In genomic region chr17:67638119-67638810, GRCm38 (mm10) we compare ENCODE assay signal across 11 mouse cellular contexts. TPM values are rescaled to one million over a fixed set of nuclear protein-coding genes. Genes with fewer than 3 reads are reported as not detected.
DNase-seq lines count a peak whose midpoint lies in the region; ATAC-seq and TF ChIP-seq lines count a peak whose summit lies in the region.
"Had no signal": no experiment of that assay in that cellular context is flagged by ENCODE, and none has a peak within 500 bp of the region (broad histone marks: within the 10 kb centered on the region; RNA-seq: fewer than 3 reads in every experiment).

No protein-coding gene starts in this region.

- no peak overlapping the region for H3K27ac ChIP-seq in hindbrain, embryonic 13.5 days
- H3K27ac ChIP-seq in hindbrain, embryonic 16.5 days (ENCODE audit: low read depth, low read length), result no peak overlapping the region
- H3K27ac ChIP-seq: liver, embryonic 15.5 days had no signal

- no peak for TF ChIP-seq CTCF in lung, adult 2 months (IDR thresholded peaks at IDR 0.05; ENCODE audit: insufficient read depth, low read length)

- no peak overlapping the region for H3K9ac ChIP-seq in hindbrain, embryonic 13.5 days
- no peak overlapping the region for H3K9ac ChIP-seq in hindbrain, embryonic 16.5 days (ENCODE audit: low read depth, low read length)
- H3K9ac ChIP-seq: liver, embryonic 15.5 days had no signal

- 78% methylated on average over 10 of the region's 10 CpGs for WGBS in hindbrain, embryonic 13.5 days
- 71% methylated on average over 10 of the region's 10 CpGs for WGBS in hindbrain, embryonic 16.5 days
- 36% methylated on average over 10 of the region's 10 CpGs for WGBS in lung, adult 2 months

- H3K4me1 ChIP-seq in hindbrain, embryonic 13.5 days (replicated peaks), result no peaks in the 10 kb centered on the region
- no peaks in the 10 kb centered on the region for H3K4me1 ChIP-seq in hindbrain, embryonic 16.5 days (ENCODE audit: control insufficient read depth, insufficient read depth, low read depth, low read length)
- peaks cover 5% of the 10 kb centered on the region; the same call in 1 of the 2 replicates for H3K4me1 ChIP-seq in lung, adult 2 months (ENCODE audit: control insufficient read depth, insufficient read depth, low read length)
- H3K4me1 ChIP-seq: liver, embryonic 15.5 days had no signal

- DNase-seq in adrenal gland, adult 8-10 months, result peak; percentile 75
- peak; percentile 21 to 67 for DNase-seq in heart, adult 9 months (ENCODE audit: low spot score in 2 of 2)
- peak; percentile 9 for DNase-seq in lung, adult 2 months
- DNase-seq in retina, embryonic 14.5 days (ENCODE audit: low spot score), result no peak
- no peak for DNase-seq in urinary bladder, postnatal 25 days (ENCODE audit: low spot score)
- DNase-seq: retina, postnatal 1 day had no signal

- H3K9me3 ChIP-seq in hindbrain, embryonic 13.5 days, result no peaks in the 10 kb centered on the region
- H3K9me3 ChIP-seq in hindbrain, embryonic 16.5 days (ENCODE audit: control insufficient read depth, low read length), result no peaks in the 10 kb centered on the region
- H3K9me3 ChIP-seq: liver, embryonic 15.5 days had no signal

- no peak for TF ChIP-seq POLR2A in lung, adult 2 months (IDR thresholded peaks at IDR 0.05; ENCODE audit: borderline replicate concordance, extremely low read depth, low read depth, low read length)

- no peak overlapping the region for H3K4me3 ChIP-seq in hindbrain, embryonic 13.5 days
- H3K4me3 ChIP-seq in hindbrain, embryonic 16.5 days (ENCODE audit: low read length), result no peak overlapping the region
- no peak overlapping the region for H3K4me3 ChIP-seq in lung, adult 2 months (replicated peaks; ENCODE audit: extremely low read depth, low read depth, low read length)
- H3K4me3 ChIP-seq: liver, embryonic 15.5 days had no signal

- no peak overlapping the region for H3K4me2 ChIP-seq in hindbrain, embryonic 13.5 days
- H3K4me2 ChIP-seq in hindbrain, embryonic 16.5 days (ENCODE audit: low read length), result no peak overlapping the region
- H3K4me2 ChIP-seq: liver, embryonic 15.5 days had no signal

- no peaks in the 10 kb centered on the region for H3K36me3 ChIP-seq in hindbrain, embryonic 13.5 days
- no peaks in the 10 kb centered on the region for H3K36me3 ChIP-seq in hindbrain, embryonic 16.5 days (ENCODE audit: control insufficient read depth, insufficient read depth, low read length)
- H3K36me3 ChIP-seq: liver, embryonic 15.5 days had no signal

- ATAC-seq in hindbrain, embryonic 13.5 days (ENCODE audit: low FRiP score), result peak; percentile 28; the same call in 1 of the 2 replicates
- no peak; the same call in 1 of the 2 replicates for ATAC-seq in hindbrain, embryonic 16.5 days
- no peak for ATAC-seq in cerebellum, adult (ENCODE audit: insufficient number of reproducible peaks, low FRiP score, low TSS enrichment)

- H3K27me3 ChIP-seq in hindbrain, embryonic 13.5 days, result 0 out of 2 replicates have a peak, but pooled peaks cover 2% of the 10 kb centered on the region
- H3K27me3 ChIP-seq in hindbrain, embryonic 16.5 days (replicated peaks; ENCODE audit: control insufficient read depth, insufficient read depth, low read length), result no peaks in the 10 kb centered on the region
- H3K27me3 ChIP-seq: CH12.LX; liver, embryonic 15.5 days had no signal

RNA-seq across cellular contexts. Expression of gene Lrrc30, which starts 5.7 kb away (rescaled TPM):
- polyA plus RNA-seq in hindbrain, embryonic 13.5 days (2015; fragmentation: Nextera tagmentation; extraction: Ambion mirVana), result not detected in 2 replicates
- polyA plus RNA-seq in hindbrain, embryonic 16.5 days (2015; fragmentation: Nextera tagmentation; extraction: Ambion mirVana), result not detected in 2 replicates
- under 1 TPM in 3 of 4 experiments, not detected in 1; 0.32 to 0.66 (median 0.52) TPM for total RNA-seq in adrenal gland, adult 8-10 months (2022)
- not detected in 2 replicates for polyA plus RNA-seq in lung, adult 2 months (2012; rRNA removed)
- total RNA-seq: CH12.LX had no signal
- polyA plus RNA-seq: liver, embryonic 15.5 days had no signal

RNA-seq across cellular contexts. Expression of gene Lama1, which starts 58.8 kb away (rescaled TPM):
- polyA plus RNA-seq in hindbrain, embryonic 13.5 days (2015; fragmentation: Nextera tagmentation; extraction: Ambion mirVana), result 9.7 and 11.1 TPM in 2 replicates
- 6.0 and 8.9 TPM in 2 replicates for polyA plus RNA-seq in hindbrain, embryonic 16.5 days (2015; fragmentation: Nextera tagmentation; extraction: Ambion mirVana)
- 10 to 100 TPM; 14.0 to 23.9 (median 18.3) TPM for total RNA-seq in adrenal gland, adult 8-10 months (2022)
- 0.17 and 0.63 TPM in 2 replicates for polyA plus RNA-seq in lung, adult 2 months (2012; rRNA removed)
- total RNA-seq: CH12.LX had no signal

Comparison
In these comparisons a context has a peak if more than half of its experiments do, and no peak if none do; other contexts are left out.
1. DNase-seq: peak in adrenal gland, adult 8-10 months (single experiment), heart, adult 9 months (2 of 2) and lung, adult 2 months (single experiment); none in retina, embryonic 14.5 days (single experiment) and urinary bladder, postnatal 25 days (single experiment).